16 mouse cellular contexts compared by ENCODE assay signal in genomic region chr9:46468306-46468705, GRCm38 (mm10).
"Had no signal": no experiment of that assay in that cellular context is flagged by ENCODE, and none has a peak within 500 bp of the region (broad histone marks: within the 10 kb centered on the region; RNA-seq: fewer than 3 reads in every experiment).

No protein-coding gene starts in this region.

- DNase-seq: kidney, adult 8-10 months; liver; liver, embryonic 13.5 days; liver, postnatal 0 days; lung, postnatal 14 days; thymus, postnatal 4 days had no signal

- H3K4me2 ChIP-seq: limb, embryonic 12.5 days; liver, embryonic 13.5 days; lung, embryonic 15.5 days; midbrain, embryonic 12.5 days; neural tube, embryonic 13.5 days had no signal

- H3K4me1 ChIP-seq: liver, embryonic 13.5 days; lung, embryonic 15.5 days; megakaryocyte, embryonic 14.5 days had no signal

- H3K36me3 ChIP-seq: limb, embryonic 12.5 days; liver, embryonic 13.5 days; lung, embryonic 15.5 days; midbrain, embryonic 12.5 days; neural tube, embryonic 13.5 days had no signal

- H3K9ac ChIP-seq: limb, embryonic 12.5 days; liver, embryonic 13.5 days; liver, postnatal 0 days; lung, embryonic 15.5 days; midbrain, embryonic 12.5 days; neural tube, embryonic 13.5 days had no signal

- H3K27me3 ChIP-seq: liver, embryonic 13.5 days; lung, embryonic 15.5 days; megakaryocyte, embryonic 14.5 days had no signal

- H3K4me3 ChIP-seq: left cerebral cortex, adult 2 months; limb, embryonic 12.5 days; liver, embryonic 13.5 days; lung, embryonic 15.5 days; megakaryocyte, embryonic 14.5 days; midbrain, embryonic 12.5 days; neural tube, embryonic 13.5 days had no signal

- H3K9me3 ChIP-seq: liver, embryonic 13.5 days; lung, embryonic 15.5 days; midbrain, embryonic 12.5 days; neural tube, embryonic 13.5 days had no signal

- H3K27ac ChIP-seq: left cerebral cortex, adult 2 months; limb, embryonic 12.5 days; liver, embryonic 13.5 days; lung, embryonic 15.5 days; macrophage; midbrain, embryonic 12.5 days; neural tube, embryonic 13.5 days; stomach, postnatal 0 days had no signal

- ATAC-seq: inflammation-experienced regulatory T-cells, adult 6 months; intestine, postnatal 0 days; liver, postnatal 0 days had no signal
